Mouse (Mus musculus) Muller cell, postnatal 12 days (primary cell): ENCODE measurements around the gene Dnal4.
"Not testable (repeated sequence)": the region's sequence is repeated elsewhere in the genome, so short reads cannot be mapped to it uniquely, and the experiment has no call there.

Experiments
- DNase-seq: peaks from one replicate; pipeline ENCODE4 v3.0.0-alpha.2; 2015; ENCODE audit errors: inconsistent ontology term

Gene Dnal4

GRCm38 (mm10) chr15:79777749-79778148 lies at the start of gene Dnal4:
Dnal4 (minus strand) TSS chr15:79777849.
- no peak for DNase-seq

GRCm38 (mm10) chr15:79827061-79827777 lies 49.6 kb upstream of the Dnal4 start:
- no peak for DNase-seq

GRCm38 (mm10) chr15:79826221-79826935 lies 48.7 kb upstream of the Dnal4 start:
- no peak for DNase-seq

GRCm38 (mm10) chr15:79825146-79825825 lies 47.6 kb upstream of the Dnal4 start:
- peak; percentile 36 for DNase-seq

- no peak for DNase-seq
Observed at GRCm38 (mm10) chr15:79823588-79824280, 46.1 kb upstream of the Dnal4 start.

GRCm38 (mm10) chr15:79822265-79823199 lies 44.9 kb upstream of the Dnal4 start:
- no peak for DNase-seq

- no peak for DNase-seq
Observed at GRCm38 (mm10) chr15:79818325-79818724, 40.7 kb upstream of the Dnal4 start.

- peak; percentile 75 for DNase-seq
Observed at GRCm38 (mm10) chr15:79813666-79814258, 36.1 kb upstream of the Dnal4 start.

- DNase-seq, result not testable (repeated sequence)
Observed at GRCm38 (mm10) chr15:79812840-79813239, 35.2 kb upstream of the Dnal4 start.

- DNase-seq, result no peak
Observed at GRCm38 (mm10) chr15:79810997-79811396, 33.3 kb upstream of the Dnal4 start.

- DNase-seq, result no peak
Observed at GRCm38 (mm10) chr15:79810061-79810460, 32.4 kb upstream of the Dnal4 start.

GRCm38 (mm10) chr15:79808658-79809057 lies 31.0 kb upstream of the Dnal4 start:
- DNase-seq, result no peak

- DNase-seq, result no peak
Observed at GRCm38 (mm10) chr15:79808114-79808513, 30.5 kb upstream of the Dnal4 start.

- DNase-seq, result no peak
Observed at GRCm38 (mm10) chr15:79807050-79807449, 29.4 kb upstream of the Dnal4 start.

GRCm38 (mm10) chr15:79805246-79805645 lies 27.6 kb upstream of the Dnal4 start:
- no peak for DNase-seq

GRCm38 (mm10) chr15:79804352-79805071 lies 26.9 kb upstream of the Dnal4 start, which contains the start of gene Nptxr:
Nptxr (minus strand) TSS chr15:79804766.
- DNase-seq, result peak; percentile 64

- no peak for DNase-seq
Observed at GRCm38 (mm10) chr15:79803533-79804351, 26.1 kb upstream of the Dnal4 start.

GRCm38 (mm10) chr15:79802304-79802703 lies 24.7 kb upstream of the Dnal4 start:
- DNase-seq, result no peak

GRCm38 (mm10) chr15:79801646-79802045 lies 24.0 kb upstream of the Dnal4 start:
- no peak for DNase-seq
